Mouse (Mus musculus): Measurements from ENCODE around the gene Zfyve21.

Gene Zfyve21

GRCm38 (mm10) chr12:111829447-111829846 lies 15.5 kb downstream of the Zfyve21 start:
- in situ Hi-C loops (cut with MboI; ENCODE audit: low pct_unique_long_range_greater_than_20kb in 1 of 2, low sequenced_read_pairs in 2 of 2, unreplicated experiment in 1 of 2): no loop called here

DNA sequence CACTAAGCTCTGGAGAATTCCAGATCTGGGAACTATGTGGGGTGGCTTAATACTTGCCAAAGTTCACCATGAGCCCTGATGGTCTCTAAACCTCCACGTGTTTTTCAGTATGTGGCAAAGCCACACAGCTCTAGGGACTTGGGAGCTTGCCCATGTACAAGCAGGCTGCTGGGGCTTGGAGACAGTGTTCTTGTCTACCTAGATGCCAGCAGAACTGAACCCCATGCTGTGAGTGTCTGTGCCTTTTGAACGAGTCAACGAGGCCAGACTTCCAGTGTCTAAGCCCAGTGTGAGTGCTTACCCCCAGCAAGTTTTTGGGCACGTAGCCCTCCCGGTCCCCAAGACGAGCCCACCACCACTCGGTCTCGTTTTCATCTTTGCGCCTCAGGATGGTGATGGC lies 16.0 kb downstream of the Zfyve21 start:
- in situ Hi-C loops (cut with MboI; ENCODE audit: low pct_unique_long_range_greater_than_20kb in 1 of 2, low sequenced_read_pairs in 2 of 2, unreplicated experiment in 1 of 2): no loop called here

- in situ Hi-C loops (cut with MboI; ENCODE audit: low pct_unique_long_range_greater_than_20kb in 1 of 2, low sequenced_read_pairs in 2 of 2, unreplicated experiment in 1 of 2): no loop called here
Measured at GRCm38 (mm10) chr12:111830375-111830774, 16.4 kb downstream of the Zfyve21 start.

DNA sequence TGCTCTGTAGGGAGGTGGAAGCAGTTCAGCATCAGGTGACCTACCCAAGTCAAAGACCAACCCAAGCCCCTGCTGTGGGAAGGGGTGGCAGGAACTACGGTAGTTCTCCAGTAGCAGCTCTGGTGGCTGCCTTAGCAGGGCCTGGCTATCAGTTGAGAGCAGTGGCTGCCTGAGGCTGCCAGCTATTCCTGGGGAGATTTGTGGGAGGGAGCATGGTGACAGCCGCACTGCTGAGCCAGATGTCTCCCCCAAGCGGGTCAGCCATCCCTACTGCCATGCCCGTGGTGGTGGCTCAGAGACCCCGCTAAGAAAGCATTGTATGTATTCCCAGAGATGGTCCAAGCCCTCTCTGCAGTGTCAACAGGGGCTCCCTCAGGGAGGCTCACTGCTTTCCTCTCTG lies 18.7 kb downstream of the Zfyve21 start:
- in situ Hi-C loops (cut with MboI; ENCODE audit: low pct_unique_long_range_greater_than_20kb in 1 of 2, low sequenced_read_pairs in 2 of 2, unreplicated experiment in 1 of 2): no loop called here

GRCm38 (mm10) chr12:111833457-111833856 lies 19.5 kb downstream of the Zfyve21 start:
- in situ Hi-C loops (cut with MboI; ENCODE audit: low pct_unique_long_range_greater_than_20kb in 1 of 2, low sequenced_read_pairs in 2 of 2, unreplicated experiment in 1 of 2): no loop called here

GRCm38 (mm10) chr12:111842565-111843433 lies 28.8 kb downstream of the Zfyve21 start:
- in situ Hi-C loops (cut with MboI; ENCODE audit: low pct_unique_long_range_greater_than_20kb in 1 of 2, low sequenced_read_pairs in 2 of 2, unreplicated experiment in 1 of 2): no loop called here

DNA sequence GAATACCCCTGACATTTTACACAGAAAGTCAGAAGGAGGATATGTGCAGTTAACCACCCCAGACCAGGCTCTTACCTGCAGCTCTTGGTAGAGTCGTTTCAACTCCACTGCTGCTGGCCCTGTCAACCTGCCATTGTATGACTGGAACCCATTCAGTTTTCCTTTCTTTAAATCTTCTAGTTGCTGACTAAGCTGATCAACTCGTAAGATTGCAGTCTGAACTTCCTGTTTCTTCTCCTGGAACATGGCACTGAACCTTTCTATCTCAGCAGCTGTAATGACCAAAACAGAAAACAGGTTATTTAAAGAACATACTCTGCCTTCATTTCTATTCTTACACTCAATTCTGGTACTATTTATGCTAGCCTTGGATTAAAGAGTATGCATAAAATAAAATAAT lies 29.5 kb downstream of the Zfyve21 start:
- in situ Hi-C loops (cut with MboI; ENCODE audit: low pct_unique_long_range_greater_than_20kb in 1 of 2, low sequenced_read_pairs in 2 of 2, unreplicated experiment in 1 of 2): no loop called here

GRCm38 (mm10) chr12:111845953-111846352 lies 32.0 kb downstream of the Zfyve21 start:
- in situ Hi-C loops (cut with MboI; ENCODE audit: low pct_unique_long_range_greater_than_20kb in 1 of 2, low sequenced_read_pairs in 2 of 2, unreplicated experiment in 1 of 2): loop anchor here in 1 of 2 experiments (5.0 kb wide), 1 partner anchor 69 kb away; no protein-coding TSS in a partner anchor

- in situ Hi-C loops (cut with MboI; ENCODE audit: low pct_unique_long_range_greater_than_20kb in 1 of 2, low sequenced_read_pairs in 2 of 2, unreplicated experiment in 1 of 2): loop anchor here in 1 of 2 experiments (5.0 kb wide), 1 partner anchor 70 kb away; no protein-coding TSS in a partner anchor
Measured at GRCm38 (mm10) chr12:111846815-111847214, 32.8 kb downstream of the Zfyve21 start.

GRCm38 (mm10) chr12:111848300-111848798 lies 34.4 kb downstream of the Zfyve21 start:
- in situ Hi-C loops (cut with MboI; ENCODE audit: low pct_unique_long_range_greater_than_20kb in 1 of 2, low sequenced_read_pairs in 2 of 2, unreplicated experiment in 1 of 2): loop anchor here in 1 of 2 experiments (5.0 kb wide), 1 partner anchor 71 kb away; no protein-coding TSS in a partner anchor

DNA sequence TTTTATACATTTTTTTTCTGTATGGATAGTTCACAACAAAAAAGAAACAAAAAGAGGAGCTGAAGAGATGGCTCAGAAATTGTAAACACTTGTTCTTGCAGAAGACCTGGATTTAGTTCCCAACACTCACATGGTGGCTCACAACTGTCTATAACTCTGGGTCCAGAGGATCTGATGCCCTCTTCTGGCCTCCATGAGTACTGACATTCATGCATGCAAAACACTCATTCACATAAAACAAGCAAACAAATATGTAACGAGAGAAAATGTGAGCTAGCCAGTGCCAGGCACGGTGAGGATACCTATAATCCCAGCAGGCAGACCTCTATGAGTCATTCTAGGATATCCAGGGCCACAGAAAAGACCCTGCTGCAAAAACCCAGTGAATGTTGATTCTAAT lies 37.3 kb downstream of the Zfyve21 start:
- in situ Hi-C loops (cut with MboI; ENCODE audit: low pct_unique_long_range_greater_than_20kb in 1 of 2, low sequenced_read_pairs in 2 of 2, unreplicated experiment in 1 of 2): no loop called here

DNA sequence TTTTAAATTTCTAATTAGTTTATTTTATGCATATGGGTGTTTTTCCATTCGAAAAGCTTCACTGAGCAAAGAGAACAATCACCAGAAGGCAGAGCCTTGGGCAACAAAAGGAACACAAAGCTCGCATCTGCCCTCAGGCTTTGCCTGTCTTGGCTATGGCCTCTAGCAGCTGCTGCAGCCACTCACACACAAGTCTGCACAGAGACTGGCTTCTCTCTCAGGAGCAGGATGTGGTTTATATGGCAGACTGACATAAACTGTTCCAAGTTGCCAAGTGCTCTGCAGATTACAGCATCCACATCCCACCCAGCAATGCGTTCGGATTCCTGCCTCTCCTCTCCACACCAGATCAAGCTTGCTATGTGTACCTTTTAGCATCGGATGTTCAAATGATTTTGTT lies 37.8 kb downstream of the Zfyve21 start:
- in situ Hi-C loops (cut with MboI; ENCODE audit: low pct_unique_long_range_greater_than_20kb in 1 of 2, low sequenced_read_pairs in 2 of 2, unreplicated experiment in 1 of 2): no loop called here

DNA sequence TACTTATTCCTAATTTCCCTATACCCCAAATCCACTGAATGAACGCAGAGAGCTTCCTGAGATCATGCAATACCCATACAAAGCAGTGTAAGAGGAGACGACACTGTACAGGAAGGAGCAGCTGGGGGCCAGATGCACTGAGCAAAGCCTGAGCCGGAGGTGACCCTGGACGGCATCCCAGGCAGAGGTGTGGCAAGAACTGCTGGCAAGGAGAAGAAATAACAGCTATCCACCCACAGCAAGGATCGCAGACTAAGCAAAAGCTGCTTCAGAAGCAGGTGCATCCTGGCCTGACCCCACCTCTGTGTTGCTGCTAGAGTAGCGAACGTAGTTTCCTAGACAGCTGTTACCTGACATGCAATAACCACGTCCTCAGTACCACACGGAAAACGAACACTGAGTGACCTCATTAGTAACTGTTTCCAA lies 39.1 kb downstream of the Zfyve21 start:
- in situ Hi-C loops (cut with MboI; ENCODE audit: low pct_unique_long_range_greater_than_20kb in 1 of 2, low sequenced_read_pairs in 2 of 2, unreplicated experiment in 1 of 2): no loop called here

DNA sequence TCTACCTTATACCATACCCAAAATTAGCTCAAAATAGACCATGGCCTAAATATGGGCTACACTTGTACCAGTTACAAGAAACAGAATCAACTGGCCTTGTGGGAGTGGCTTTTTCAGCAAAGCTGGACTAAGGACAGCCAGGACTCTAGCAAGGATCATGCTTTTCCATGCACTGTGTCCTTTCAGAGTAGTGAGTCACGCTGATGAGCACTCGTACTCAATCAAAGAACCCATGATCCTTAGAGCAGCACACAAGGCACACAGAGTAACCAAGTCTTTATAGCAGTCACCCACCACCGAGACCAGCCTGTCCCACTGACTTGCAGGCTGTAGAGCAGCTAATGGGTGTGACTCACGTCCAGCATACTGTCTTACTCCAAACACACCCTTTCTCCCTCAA lies 39.6 kb downstream of the Zfyve21 start:
- in situ Hi-C loops (cut with MboI; ENCODE audit: low pct_unique_long_range_greater_than_20kb in 1 of 2, low sequenced_read_pairs in 2 of 2, unreplicated experiment in 1 of 2): no loop called here

DNA sequence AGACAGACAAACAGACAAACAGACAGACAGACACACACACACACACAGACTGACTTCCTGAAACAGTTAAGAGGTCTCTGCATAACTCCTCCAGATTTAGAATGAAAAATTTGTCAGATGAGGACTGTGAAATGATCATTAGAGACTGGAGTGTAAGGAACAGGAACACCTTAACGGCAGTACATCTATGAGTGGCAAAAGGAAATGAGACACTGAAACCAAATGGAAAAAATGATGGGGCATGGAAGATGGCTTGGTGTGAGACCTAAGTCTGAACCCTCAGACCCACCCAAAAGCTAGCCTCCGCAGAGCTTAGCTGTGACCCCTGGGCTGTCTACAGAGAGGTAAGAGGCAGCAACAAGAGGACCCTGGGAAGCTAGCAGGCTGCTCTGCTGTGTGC lies 41.5 kb downstream of the Zfyve21 start:
- in situ Hi-C loops (cut with MboI; ENCODE audit: low pct_unique_long_range_greater_than_20kb in 1 of 2, low sequenced_read_pairs in 2 of 2, unreplicated experiment in 1 of 2): no loop called here

DNA sequence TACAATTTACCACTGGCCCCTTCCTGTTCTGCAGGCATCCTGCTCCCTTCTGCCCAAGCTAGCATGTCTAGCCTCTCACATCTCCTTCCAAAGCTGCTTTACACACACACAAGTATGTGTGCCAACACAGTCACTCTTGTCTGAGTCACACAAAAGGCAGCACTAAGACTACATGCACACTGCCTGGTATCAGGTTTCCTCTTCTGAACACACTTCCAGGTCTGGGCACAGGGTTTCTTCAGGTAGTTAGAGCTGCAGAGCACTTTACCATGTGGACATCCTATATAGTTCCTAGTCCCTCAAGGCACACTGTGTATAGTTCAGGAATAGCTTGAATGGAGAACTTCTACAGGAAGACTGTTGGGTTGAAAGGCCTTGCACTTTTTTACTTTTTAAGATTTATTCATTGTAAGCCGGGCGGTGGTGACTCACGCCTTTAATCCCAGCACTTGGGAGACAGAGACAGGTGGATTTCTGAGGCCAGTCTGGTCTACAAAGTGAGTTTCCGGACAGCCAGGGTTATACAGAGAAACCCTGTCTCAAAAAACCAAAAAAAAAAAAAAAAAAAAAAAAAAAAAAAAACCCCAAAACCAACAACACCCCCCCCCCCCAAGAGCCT lies 50.3 kb downstream of the Zfyve21 start:
- in situ Hi-C loops (cut with MboI; ENCODE audit: low pct_unique_long_range_greater_than_20kb in 1 of 2, low sequenced_read_pairs in 2 of 2, unreplicated experiment in 1 of 2): no loop called here

- in situ Hi-C loops (cut with MboI; ENCODE audit: low pct_unique_long_range_greater_than_20kb in 1 of 2, low sequenced_read_pairs in 2 of 2, unreplicated experiment in 1 of 2): loop anchor here in 1 of 2 experiments (10.0 kb wide), 1 partner anchor 85 kb away; no protein-coding TSS in a partner anchor
Measured at GRCm38 (mm10) chr12:111869806-111870205, 55.8 kb downstream of the Zfyve21 start.

GRCm38 (mm10) chr12:111870811-111871210 lies 56.8 kb downstream of the Zfyve21 start:
- in situ Hi-C loops (cut with MboI; ENCODE audit: low pct_unique_long_range_greater_than_20kb in 1 of 2, low sequenced_read_pairs in 2 of 2, unreplicated experiment in 1 of 2): loop anchor here in 1 of 2 experiments (10.0 kb wide), 1 partner anchor 84 kb away; no protein-coding TSS in a partner anchor

- in situ Hi-C loops (cut with MboI; ENCODE audit: low pct_unique_long_range_greater_than_20kb in 1 of 2, low sequenced_read_pairs in 2 of 2, unreplicated experiment in 1 of 2): loop anchor here in 1 of 2 experiments (10.0 kb wide), 1 partner anchor 83 kb away; no protein-coding TSS in a partner anchor
Measured at GRCm38 (mm10) chr12:111872079-111872478, 58.1 kb downstream of the Zfyve21 start.
